Mouse (Mus musculus) testis, adult 2 months (tissue): Measurements from ENCODE around the gene Ubash3b. TPM values are rescaled to one million over a fixed set of nuclear protein-coding genes. Genes with fewer than 3 reads are reported as not detected.

Experiments
- H3K27ac ChIP-seq: fragments of 200-500 bp; 2 replicates; pipeline ENCODE4 v1.5.1; 2012; ENCODE audit warnings: low read depth, low read length; ENCODE audit not compliant: control insufficient read depth, insufficient read depth
- H3K27me3 ChIP-seq: fragments of 200-500 bp; 2 replicates; pipeline ENCODE4 v1.6.1; 2012; ENCODE audit warnings: mild to moderate bottlenecking, low read length, moderate library complexity; ENCODE audit not compliant: control insufficient read depth, insufficient read depth
- H3K36me3 ChIP-seq: fragments of 200-500 bp; 2 replicates; pipeline ENCODE4 v1.6.1; 2012; ENCODE audit warnings: mild to moderate bottlenecking, low read length; ENCODE audit not compliant: control insufficient read depth, insufficient read depth
- H3K4me1 ChIP-seq: fragments of 200-500 bp; 2 replicates; pipeline ENCODE4 v1.6.1; 2012; ENCODE audit warnings: low read length; ENCODE audit not compliant: control insufficient read depth, insufficient read depth
- H3K4me3 ChIP-seq: fragments of 200-500 bp; 2 replicates; pipeline ENCODE4 v1.5.1; 2012; ENCODE audit warnings: low read depth, mild to moderate bottlenecking, low read length, moderate library complexity, mixed read lengths; ENCODE audit not compliant: control insufficient read depth
- CTCF ChIP-seq: fragments of 200-500 bp; IDR thresholded peaks from 2 replicates; pipeline ENCODE4 v1.5.1; 2012; ENCODE audit warnings: low read depth, mild to moderate bottlenecking, inconsistent platforms, low read length, moderate library complexity; ENCODE audit not compliant: control insufficient read depth, insufficient read depth, insufficient replicate concordance
- POLR2A ChIP-seq: fragments of 200-500 bp; IDR thresholded peaks from 2 replicates; pipeline ENCODE4 v1.6.1; 2012; ENCODE audit warnings: low read depth, mild to moderate bottlenecking, inconsistent platforms, low read length, moderate library complexity; ENCODE audit not compliant: control insufficient read depth
- polyA plus RNA-seq: library from polyadenylated mRNA; depleted of rRNA; stranded (reverse); fragments of >200 nt; gene quantifications from 2 replicates; pipeline ENCODE4 v1.2.3, GENCODE M21; 2012

The Ubash3b gene
- polyA plus RNA-seq, 1 experiment = 1.6 TPM

- TF ChIP-seq POLR2A = no peak
- TF ChIP-seq CTCF = no peak
- Histone ChIP-seq H3K27ac (no peak overlapping the region), H3K27me3 (no peaks in the 10 kb centered on the region), H3K4me1 (no peaks in the 10 kb centered on the region), H3K36me3 (no peaks in the 10 kb centered on the region), H3K4me3 (no peak overlapping the region)
Measured at GRCm38 (mm10) chr9:41134907-41135306, 26.6 kb downstream of the Ubash3b start.

GRCm38 (mm10) chr9:41130563-41130962 is 30.9 kb downstream of the Ubash3b start:
- no peak overlapping the region for H3K27ac ChIP-seq
- no peaks in the 10 kb centered on the region for H3K36me3 ChIP-seq
- TF ChIP-seq CTCF (no peak), POLR2A (no peak)
- H3K27me3 ChIP-seq = no peaks in the 10 kb centered on the region
- no peaks in the 10 kb centered on the region for H3K4me1 ChIP-seq
- no peak overlapping the region for H3K4me3 ChIP-seq

GRCm38 (mm10) chr9:41129802-41130480 is 31.6 kb downstream of the Ubash3b start:
- Histone ChIP-seq H3K4me3 (no peak overlapping the region), H3K36me3 (no peaks in the 10 kb centered on the region), H3K27ac (no peak overlapping the region), H3K27me3 (no peaks in the 10 kb centered on the region), H3K4me1 (no peaks in the 10 kb centered on the region)
- TF ChIP-seq CTCF = no peak
- no peak for TF ChIP-seq POLR2A

GRCm38 (mm10) chr9:41129273-41129672 is 32.2 kb downstream of the Ubash3b start:
- no peak for TF ChIP-seq POLR2A
- no peak for TF ChIP-seq CTCF
- H3K27ac ChIP-seq = no peak overlapping the region
- H3K27me3 ChIP-seq = no peaks in the 10 kb centered on the region
- H3K4me1 ChIP-seq = no peaks in the 10 kb centered on the region
- H3K36me3 ChIP-seq = no peaks in the 10 kb centered on the region
- no peak overlapping the region for H3K4me3 ChIP-seq

GRCm38 (mm10) chr9:41126723-41127122 is 34.8 kb downstream of the Ubash3b start:
- no peaks in the 10 kb centered on the region for H3K27me3 ChIP-seq
- no peaks in the 10 kb centered on the region; the same call in 1 of the 2 replicates for H3K4me1 ChIP-seq
- no peak for TF ChIP-seq CTCF
- no peak for TF ChIP-seq POLR2A
- no peaks in the 10 kb centered on the region for H3K36me3 ChIP-seq
- H3K27ac ChIP-seq = no peak overlapping the region
- H3K4me3 ChIP-seq = no peak overlapping the region

GRCm38 (mm10) chr9:41124305-41124704 is 37.2 kb downstream of the Ubash3b start:
- no peak for TF ChIP-seq POLR2A
- no peak for TF ChIP-seq CTCF
- Histone ChIP-seq H3K36me3 (no peaks in the 10 kb centered on the region), H3K27me3 (no peaks in the 10 kb centered on the region), H3K27ac (no peak overlapping the region), H3K4me1 (no peaks in the 10 kb centered on the region; the same call in 1 of the 2 replicates), H3K4me3 (no peak overlapping the region)

- Histone ChIP-seq H3K27me3 (no peaks in the 10 kb centered on the region), H3K4me3 (no peak overlapping the region), H3K36me3 (no peaks in the 10 kb centered on the region), H3K4me1 (peaks cover 5% of the 10 kb centered on the region), H3K27ac (no peak overlapping the region)
- no peak for TF ChIP-seq CTCF
Measured at GRCm38 (mm10) chr9:41122390-41123110, 38.9 kb downstream of the Ubash3b start.
